Mouse (Mus musculus): Measurements from ENCODE around the gene Adam33. TPM values are rescaled to one million over a fixed set of nuclear protein-coding genes. Genes with fewer than 3 reads are reported as not detected.
"Not testable (repeated sequence)": the region's sequence is repeated elsewhere in the genome, so short reads cannot be mapped to it uniquely, and the experiment has no call there.

Gene Adam33
- total RNA-seq, 2 experiments from 2014 or later, result 0.40 TPM; not detected in 1

DNA sequence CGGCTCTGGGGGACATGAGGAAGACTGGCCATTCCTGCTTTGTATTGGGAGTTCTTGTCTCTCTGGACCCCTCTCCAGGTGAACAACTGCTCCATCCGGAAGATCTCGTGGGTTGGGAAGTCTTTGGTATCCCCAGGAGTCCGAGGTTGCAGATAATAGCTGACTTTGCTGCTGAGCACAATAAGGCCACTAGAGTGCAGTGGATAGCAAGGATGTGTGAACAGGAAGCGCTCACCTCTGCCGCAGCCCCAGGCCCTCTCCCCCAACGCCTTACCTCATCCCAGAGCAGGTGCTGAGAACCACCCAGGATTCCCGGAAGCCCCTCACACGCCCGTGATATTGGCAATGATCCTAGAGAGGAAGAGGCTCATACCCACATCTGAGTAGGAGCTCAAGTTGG lies 7.4 kb downstream of the Adam33 start:
- no peak for DNase-seq

DNA sequence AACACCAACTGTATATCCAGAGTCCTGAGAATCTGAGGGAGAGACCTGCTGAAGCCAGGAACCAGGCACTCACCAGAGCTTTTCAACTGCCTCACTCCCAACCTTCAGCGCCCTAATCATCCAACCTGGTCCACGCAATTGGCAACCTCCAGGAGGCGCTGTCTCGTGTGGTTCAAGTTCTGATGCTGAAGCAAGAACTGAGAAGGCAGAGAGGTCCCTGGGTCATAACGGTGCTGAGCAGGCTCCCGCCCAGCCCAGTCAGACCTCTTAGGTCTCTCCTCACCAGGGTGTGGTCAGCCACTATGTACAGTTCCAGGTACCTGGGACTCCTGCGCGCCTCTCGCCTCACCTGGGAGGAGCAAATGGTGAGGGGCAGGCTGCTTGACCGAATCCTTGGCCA lies 8.0 kb downstream of the Adam33 start:
- DNase-seq, result no peak

- DNase-seq, result no peak
Measured at GRCm38 (mm10) chr2:131054646-131055264, 8.9 kb downstream of the Adam33 start.

DNA sequence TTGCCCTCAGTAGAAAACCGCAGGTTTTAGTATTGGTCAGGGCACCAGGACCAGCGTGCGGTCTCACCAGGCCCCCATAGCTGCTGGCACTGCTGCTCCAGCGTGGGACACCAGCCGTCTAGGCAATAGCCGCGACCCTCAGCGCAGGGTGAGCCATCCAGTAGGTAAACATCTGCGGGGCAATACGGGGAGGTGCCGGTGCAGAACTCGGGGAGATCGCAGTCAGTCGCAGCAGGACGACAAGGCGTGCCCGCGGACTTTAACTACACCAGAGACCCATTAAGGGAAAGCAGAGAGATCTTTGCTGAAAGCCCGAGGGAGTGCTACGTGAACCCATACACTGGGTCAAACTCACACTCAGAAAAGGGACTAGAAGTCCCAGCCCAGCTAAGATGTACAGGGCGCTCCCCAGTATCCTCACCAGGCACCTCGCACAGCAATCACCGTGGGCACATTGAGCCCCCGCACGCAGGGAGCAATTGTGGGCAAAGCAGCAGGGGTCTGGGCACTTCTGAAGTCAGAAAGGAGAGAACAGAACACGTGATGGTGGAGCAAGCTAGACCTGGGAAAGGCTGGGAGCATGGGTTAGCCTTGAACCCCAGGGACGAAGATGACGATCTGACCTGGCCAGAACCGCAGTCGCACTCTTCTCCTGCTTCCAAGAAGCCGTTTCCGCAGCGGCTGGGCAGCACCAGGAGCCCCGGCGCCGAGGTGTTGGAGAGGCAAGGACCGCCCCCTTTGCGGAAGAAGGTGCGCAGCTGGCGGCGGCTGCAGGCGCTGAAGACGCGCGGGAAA lies 9.6 kb downstream of the Adam33 start:
- DNase-seq, result no peak

DNA sequence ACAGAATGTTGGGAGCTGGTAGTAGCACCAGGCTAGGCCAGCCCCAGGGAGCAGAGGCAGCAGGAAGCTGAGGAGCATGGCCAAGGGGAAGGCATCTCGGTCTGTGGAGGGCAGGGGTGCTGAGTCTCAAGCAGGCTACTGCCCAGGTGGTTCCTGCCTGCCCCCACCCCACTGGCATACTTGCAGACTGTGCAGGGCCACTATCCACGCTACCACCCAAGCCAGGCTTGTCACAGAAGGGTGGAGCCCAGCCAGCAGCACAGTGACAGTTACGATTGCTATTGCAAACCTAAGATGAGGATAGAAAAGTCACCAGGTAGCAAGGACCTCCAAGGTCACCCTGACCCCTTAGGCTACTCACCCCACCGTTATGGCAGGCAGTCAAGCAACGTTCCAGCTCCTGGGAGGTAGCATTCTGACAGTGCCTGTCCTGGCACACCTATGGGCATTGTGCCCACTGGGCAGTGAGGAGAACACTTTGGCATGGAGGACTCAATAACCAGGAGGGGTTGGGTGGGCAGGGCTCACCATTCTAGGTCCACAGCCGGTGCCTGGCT lies 10.7 kb downstream of the Adam33 start:
- DNase-seq, result no peak

DNA sequence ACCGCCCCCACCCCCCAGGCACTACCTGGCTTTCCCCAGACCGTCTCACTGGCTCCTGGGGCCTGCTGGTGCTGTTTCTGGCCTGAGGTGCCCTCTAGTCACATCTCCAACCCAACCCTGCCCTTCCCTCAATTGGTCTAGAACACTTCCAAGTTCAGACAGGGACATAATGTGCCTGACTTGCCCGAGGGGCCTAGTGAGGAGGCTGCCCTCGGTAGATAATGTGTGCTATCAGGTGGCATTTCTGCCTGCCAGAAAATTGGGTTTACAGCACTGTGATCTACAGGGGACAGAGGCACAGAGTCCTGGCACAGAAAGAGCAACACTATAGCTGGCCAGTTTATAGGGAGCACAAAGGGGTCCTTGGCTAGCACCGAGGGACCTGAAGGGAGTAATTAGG lies 11.6 kb downstream of the Adam33 start:
- no peak for DNase-seq

DNA sequence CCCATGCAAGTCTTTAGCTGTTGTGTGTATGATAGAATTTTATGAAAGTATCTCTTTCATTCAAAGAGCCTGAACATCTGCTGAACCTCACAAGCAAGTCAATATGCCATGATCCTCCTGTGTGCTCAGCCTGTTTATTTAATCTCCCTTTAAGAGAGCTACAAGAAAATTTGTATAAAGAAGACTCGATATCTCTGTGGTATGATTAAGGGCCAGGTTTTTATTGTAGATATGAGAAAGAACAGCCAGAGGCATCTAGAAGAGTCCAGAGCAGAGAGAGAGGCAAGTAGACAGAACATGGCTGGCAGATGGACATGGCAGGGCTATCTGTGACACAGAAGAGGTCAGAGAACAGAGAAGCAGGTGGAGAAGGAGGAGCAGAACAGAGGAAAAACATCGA lies 17.6 kb downstream of the Adam33 start:
- no peak for DNase-seq

DNA sequence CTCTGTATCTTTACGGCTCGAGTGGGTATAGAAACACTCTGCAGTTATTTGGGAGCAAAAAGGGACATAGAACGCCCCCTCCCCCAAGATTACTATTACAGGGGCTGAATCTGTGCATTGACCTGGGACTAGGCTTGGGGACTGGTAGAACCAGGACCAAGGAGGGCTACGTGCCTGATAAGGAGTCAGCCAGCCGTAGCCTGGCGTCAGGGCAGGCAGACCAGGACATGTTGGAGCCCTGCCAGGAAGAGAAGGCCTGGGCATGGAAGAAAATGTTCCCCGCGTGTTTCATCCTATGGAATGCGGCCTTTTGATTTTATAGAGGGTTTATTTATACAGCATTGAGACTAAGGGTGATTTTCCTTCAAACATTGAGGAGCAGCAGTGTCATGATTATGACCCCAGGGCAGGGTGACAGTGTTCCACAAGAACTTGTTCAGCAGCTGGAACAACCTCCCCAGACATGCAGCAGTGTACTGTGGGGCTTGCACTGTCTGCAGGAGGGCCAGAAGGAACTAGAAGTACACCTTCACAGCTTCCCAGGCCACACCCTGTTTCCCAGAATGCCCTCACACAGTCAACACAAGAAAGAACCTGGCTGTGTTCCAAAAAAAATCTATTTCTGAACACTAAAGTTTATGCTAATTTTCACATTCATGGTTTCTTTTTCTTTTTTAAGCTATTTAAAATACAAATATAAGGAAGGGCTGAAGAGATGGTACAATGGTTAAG lies 18.5 kb downstream of the Adam33 start:
- DNase-seq, result no peak

DNA sequence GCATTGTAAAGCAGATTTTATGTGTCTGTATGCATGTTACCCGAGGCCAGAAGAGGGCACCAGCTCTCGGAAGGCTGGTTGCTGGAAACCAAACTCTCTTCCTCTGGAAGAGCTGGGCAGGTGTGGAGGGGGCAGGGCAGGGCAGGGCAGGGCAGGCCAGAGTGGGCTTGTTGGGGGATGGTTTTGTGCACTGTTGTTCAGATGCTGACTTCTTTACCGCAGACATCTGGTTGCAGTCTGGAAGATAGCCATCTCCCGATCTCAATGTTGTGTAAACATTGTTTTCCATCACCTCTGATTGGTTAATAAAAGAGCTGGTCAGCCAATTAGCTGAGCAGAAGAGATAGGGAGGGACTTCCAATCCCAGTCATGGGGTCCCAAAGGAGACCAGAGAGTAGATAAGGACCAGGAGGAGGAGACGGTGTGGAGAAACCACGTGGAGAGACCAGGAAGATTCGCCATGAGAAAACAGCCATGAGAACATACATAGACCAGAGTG lies 19.2 kb downstream of the Adam33 start:
- no peak for DNase-seq

- no peak for DNase-seq
Measured at GRCm38 (mm10) chr2:131042988-131043387, 20.6 kb downstream of the Adam33 start, which contains the start of gene Gfra4. Gene Gfra4 (minus strand): TSS chr2:131043088.

DNA sequence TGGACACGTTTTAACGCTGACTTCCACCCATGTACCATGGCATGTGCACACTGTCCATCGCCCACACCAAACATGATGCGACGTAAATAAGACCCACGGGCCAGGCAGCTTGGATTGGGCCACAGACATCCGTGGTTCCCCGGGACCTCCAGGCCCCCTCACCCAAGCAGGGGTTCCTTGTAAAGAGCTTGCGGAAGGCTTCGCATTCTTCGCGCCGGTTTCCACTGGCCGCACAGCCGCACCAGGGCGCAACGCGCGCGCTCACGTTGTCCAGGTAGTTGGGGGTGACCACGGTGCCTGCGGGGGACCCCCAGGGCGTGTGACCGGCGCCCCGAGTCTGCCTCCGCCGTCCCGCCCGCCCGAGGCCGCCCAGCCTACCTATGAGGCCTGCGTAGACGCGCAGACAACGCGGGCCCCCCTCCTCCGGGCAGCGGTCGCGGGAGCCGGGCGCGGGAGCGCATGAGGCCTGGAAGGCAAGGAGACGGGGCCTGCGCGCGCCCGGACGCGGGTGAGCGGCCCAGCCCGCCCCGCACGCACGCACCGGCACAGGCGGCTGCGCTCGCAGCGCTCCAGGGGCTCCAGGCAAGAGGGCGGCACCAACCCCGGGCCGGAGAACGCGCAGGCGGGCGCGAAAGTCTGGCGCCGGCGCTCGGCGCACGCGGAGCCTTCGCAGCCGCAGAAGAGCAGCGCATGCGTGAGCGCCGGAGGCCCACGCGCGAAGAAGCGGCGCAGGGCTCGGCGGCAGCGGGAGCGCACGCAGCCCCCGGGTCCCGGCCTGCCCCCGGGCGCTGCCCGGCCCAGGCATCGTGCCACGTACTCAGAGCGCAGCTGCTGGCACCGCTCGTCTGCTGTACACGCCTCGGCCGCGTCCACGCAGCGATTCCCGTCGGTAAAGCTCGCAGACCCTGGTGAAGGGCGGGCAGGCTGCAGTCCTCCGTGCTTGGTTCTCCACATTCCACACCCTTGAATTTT lies 22.5 kb downstream of the Adam33 start:
- peak; percentile 80 to 86 for DNase-seq

- no peak for DNase-seq
Measured at GRCm38 (mm10) chr2:131038675-131039074, 24.9 kb downstream of the Adam33 start.

DNA sequence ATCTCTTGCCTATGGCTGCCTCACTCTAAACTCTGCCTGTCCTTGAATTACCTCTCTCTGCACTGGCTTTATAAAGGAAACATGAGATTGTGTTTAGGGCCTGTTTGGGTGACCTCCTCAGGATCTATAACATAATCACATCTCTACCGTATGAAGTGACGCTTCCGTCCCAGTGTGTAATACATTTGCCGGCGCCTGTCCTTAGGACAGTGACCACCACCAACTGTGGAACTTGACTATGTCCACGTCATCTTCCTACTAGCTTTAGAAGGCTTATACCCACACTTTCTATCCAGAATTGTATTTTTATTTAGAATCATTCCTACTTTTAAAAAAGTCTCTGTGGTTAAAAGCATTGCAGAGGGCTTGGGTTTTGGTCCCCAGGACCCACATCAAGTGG lies 25.4 kb downstream of the Adam33 start:
- DNase-seq, result no peak

DNA sequence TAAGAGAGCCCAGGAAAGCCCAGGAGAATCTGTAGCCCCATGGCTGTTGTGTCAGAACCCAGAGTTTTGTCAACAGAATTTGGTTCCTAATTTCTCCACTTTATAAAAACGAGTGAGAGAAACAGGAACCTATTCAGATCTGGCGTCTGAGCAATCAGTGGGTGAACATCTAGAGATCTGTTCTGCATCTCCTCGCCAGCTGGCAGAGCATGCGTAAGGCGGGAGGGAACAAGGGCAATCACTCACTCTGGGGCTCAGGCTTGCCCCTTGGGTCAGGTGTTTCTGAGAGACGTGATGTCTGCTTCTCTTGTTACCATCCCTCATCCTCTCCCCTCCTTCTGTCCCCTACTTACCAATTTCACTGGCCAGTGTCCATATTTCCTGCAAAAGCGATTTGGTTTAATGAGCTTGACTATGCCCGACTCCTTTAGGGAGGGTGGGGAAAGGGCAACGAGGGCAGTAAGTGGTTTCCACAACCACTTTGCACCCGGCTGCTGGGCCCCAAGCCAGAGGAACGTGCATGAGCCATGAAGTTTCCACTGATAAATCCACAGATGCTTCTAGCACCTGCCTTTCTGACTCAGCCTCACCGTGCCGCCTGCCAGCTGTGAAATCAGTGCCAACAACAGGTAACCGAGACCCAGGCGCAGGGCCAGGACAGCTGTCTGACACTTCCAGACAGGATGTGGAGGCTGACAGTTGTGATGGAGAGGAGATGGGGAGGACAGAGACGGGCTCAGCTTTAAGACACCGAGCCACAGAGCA lies 26.2 kb downstream of the Adam33 start:
- peak; percentile 27 to 41 for DNase-seq

- no peak for DNase-seq
Measured at GRCm38 (mm10) chr2:131036757-131037156, 26.9 kb downstream of the Adam33 start.

DNA sequence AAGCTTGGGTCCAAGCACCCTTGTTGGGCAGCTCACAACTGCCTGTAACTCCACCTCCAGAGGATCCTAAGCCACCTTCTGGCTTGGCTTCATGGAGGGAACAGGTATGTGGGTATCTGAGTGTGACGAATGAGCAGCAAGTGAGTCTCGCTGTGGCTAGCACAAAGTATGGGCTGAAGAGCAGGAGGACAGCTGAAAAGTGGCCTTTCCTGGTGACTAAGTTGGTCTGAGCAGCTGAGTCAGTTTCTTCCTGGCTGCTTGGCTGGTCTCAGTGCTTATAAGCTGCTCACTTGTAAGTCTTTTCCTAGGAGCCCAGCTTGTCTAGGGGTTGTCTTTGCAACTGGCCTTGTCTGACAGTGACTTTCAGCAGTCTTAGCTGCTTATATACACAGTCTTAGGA lies 27.3 kb downstream of the Adam33 start:
- DNase-seq, result no peak

DNA sequence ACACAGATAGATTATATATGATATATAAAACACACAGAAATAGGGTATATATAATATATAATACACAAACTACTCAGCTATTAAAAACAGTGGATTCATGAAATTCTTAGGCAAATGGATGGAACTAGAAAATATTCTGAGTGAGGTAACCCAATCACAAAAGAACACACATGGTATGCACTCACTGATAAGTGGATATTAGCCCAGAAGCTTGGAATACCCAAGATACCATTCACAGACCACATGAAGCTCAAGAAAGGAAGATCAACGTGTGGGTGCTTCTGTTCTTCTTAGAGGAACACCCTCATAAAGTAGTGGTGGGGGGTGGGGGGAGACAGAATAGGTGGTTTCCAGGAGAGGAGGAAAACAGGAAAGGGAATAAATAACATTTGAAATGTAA lies 32.2 kb downstream of the Adam33 start:
- not testable (repeated sequence) for DNase-seq

DNA sequence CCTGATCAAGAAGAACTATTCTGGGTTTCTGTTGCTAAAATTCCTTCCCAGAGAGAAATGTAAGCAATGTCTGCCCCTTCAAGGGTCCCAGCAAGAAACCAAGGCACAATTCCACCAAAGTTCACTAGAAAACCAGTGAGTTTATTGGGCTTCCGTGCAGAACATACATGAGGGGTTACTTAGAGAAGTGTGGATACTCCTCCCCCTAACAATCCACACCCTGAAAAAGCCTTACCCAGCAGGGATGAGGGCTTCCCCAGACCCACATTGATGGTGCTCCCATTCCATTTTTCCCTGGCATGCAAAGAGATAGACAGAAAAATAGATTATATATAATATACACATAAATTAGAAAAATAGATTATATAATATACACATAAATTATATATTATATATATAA lies 32.6 kb downstream of the Adam33 start:
- DNase-seq, result no peak

GRCm38 (mm10) chr2:131030561-131030960 lies 33.1 kb downstream of the Adam33 start:
- DNase-seq, result no peak

- no peak for DNase-seq
Measured at GRCm38 (mm10) chr2:131029065-131029935, 34.3 kb downstream of the Adam33 start.

Measured in layer of hippocampus, postnatal 36 days (tissue).